Mouse (Mus musculus) CH12.LX (cell line): Measurements from ENCODE around the gene Mtfp1. TPM values are rescaled to one million over a fixed set of nuclear protein-coding genes. Genes with fewer than 3 reads are reported as not detected.
A peak's percentile ranks its signal among the peaks of the same experiment; 100 is the strongest.

Source experiments
- DNase-seq: peaks from one replicate; pipeline ENCODE4 v3.0.0-alpha.2; 2013; ENCODE audit errors: extremely low read depth
- H3K27ac ChIP-seq: 2 replicates; pipeline ENCODE4 v1.5.1; 2012; ENCODE audit warnings: low read depth, mild to moderate bottlenecking, control low read depth, moderate library complexity; ENCODE audit not compliant: insufficient read depth
- H3K27me3 ChIP-seq: replicated peaks from 2 replicates; pipeline ENCODE3; 2012; ENCODE audit warnings: inconsistent platforms
- H3K36me3 ChIP-seq, 2 experiments: replicated peaks in 1 of 2; 2 replicates each; pipeline versions ENCODE3 to v1.6.1; 2012; ENCODE audit warnings: inconsistent platforms in 1 of 2, low read length in 1 of 2, mild to moderate bottlenecking in 1 of 2, mixed read lengths in 1 of 2, moderate library complexity in 1 of 2; ENCODE audit not compliant: control insufficient read depth in 1 of 2, insufficient read depth in 1 of 2
- H3K4me1 ChIP-seq, 2 experiments: 2 replicates each; pipeline ENCODE4 v1.6.1; 2012; ENCODE audit warnings: inconsistent platforms in 1 of 2, moderate library complexity in 1 of 2; ENCODE audit not compliant: insufficient read depth in 2 of 2, control insufficient read depth in 1 of 2
- H3K4me2 ChIP-seq: 2 replicates; pipeline ENCODE4 v1.6.1; 2012; ENCODE audit warnings: low read depth, mild to moderate bottlenecking, control low read depth; ENCODE audit not compliant: poor library complexity, insufficient read depth, severe bottlenecking
- H3K4me3 ChIP-seq, 3 experiments: fragments of 150-350 bp in 1 of 3; sonication (generic) in 1 of 3; replicated peaks in 1 of 3; 2 replicates each; pipeline versions ENCODE3 to v1.5.1; 2011 to 2012; ENCODE audit warnings: low read depth in 2 of 3, low read length in 2 of 3, mild to moderate bottlenecking in 2 of 3, moderate library complexity in 2 of 3, control low read depth in 1 of 3, improper control_type of control experiment in 1 of 3, inconsistent platforms in 1 of 3, mixed read lengths in 1 of 3; ENCODE audit not compliant: poor library complexity in 1 of 3
- H3K79me2 ChIP-seq: replicated peaks from 2 replicates; pipeline ENCODE4 v1.6.1; 2012; ENCODE audit warnings: mild to moderate bottlenecking, moderate library complexity; ENCODE audit not compliant: control insufficient read depth, poor library complexity, insufficient read depth, severe bottlenecking; ENCODE audit errors: extremely low read depth
- H3K9ac ChIP-seq: 2 replicates; pipeline ENCODE4 v1.6.1; 2012; ENCODE audit warnings: low read depth, mild to moderate bottlenecking, control low read depth, moderate library complexity; ENCODE audit not compliant: insufficient read depth
- H3K9me3 ChIP-seq: replicated peaks from 2 replicates; pipeline ENCODE3; 2012; ENCODE audit warnings: low read length, inconsistent platforms, mixed read lengths
- CHD1 ChIP-seq: IDR thresholded peaks from 2 replicates; pipeline ENCODE4 v1.6.1; 2012; ENCODE audit warnings: low read depth, low read length, improper control_type of control experiment, inconsistent platforms
- CHD2 ChIP-seq: IDR thresholded peaks from 2 replicates; pipeline ENCODE4 v1.6.1; 2011; ENCODE audit warnings: low read length, improper control_type of control experiment
- E2F4 ChIP-seq: IDR thresholded peaks from 2 replicates; pipeline ENCODE4 v1.6.1; 2011; ENCODE audit warnings: low read depth, low read length, improper control_type of control experiment; ENCODE audit not compliant: insufficient replicate concordance
- ELF1 ChIP-seq: IDR thresholded peaks from 2 replicates; pipeline ENCODE4 v1.6.1; 2014; ENCODE audit warnings: low read depth, mild to moderate bottlenecking, inconsistent platforms, low read length, improper control_type of control experiment
- EP300 ChIP-seq: IDR thresholded peaks from 2 replicates; pipeline ENCODE4 v1.6.1; 2011; ENCODE audit warnings: low read length, improper control_type of control experiment
- ETS1 ChIP-seq: conservative IDR thresholded peaks from 2 replicates; pipeline ENCODE4 v1.6.1; 2012; ENCODE audit warnings: low read depth, mild to moderate bottlenecking, inconsistent platforms, low read length, improper control_type of control experiment, moderate library complexity
- GABPA ChIP-seq: IDR thresholded peaks from 2 replicates; pipeline ENCODE4 v1.6.1; 2012; ENCODE audit warnings: low read depth, low read length, improper control_type of control experiment, inconsistent platforms; ENCODE audit not compliant: insufficient replicate concordance
- HCFC1 ChIP-seq: IDR thresholded peaks from 2 replicates; pipeline ENCODE4 v1.6.1; 2012; ENCODE audit warnings: low read depth, mild to moderate bottlenecking, inconsistent platforms, low read length, improper control_type of control experiment
- IRF4 ChIP-seq: IDR thresholded peaks from 2 replicates; pipeline ENCODE4 v1.6.1; 2014; ENCODE audit warnings: low read depth, mild to moderate bottlenecking, inconsistent platforms, low read length, improper control_type of control experiment
- JUND ChIP-seq: conservative IDR thresholded peaks from 2 replicates; pipeline ENCODE4 v1.6.1; 2011; ENCODE audit warnings: low read depth, low read length, improper control_type of control experiment
- KAT2A ChIP-seq: IDR thresholded peaks from 2 replicates; pipeline ENCODE4 v1.6.1; 2012; ENCODE audit warnings: low read length, improper control_type of control experiment, inconsistent platforms; ENCODE audit not compliant: insufficient replicate concordance
- MAFK ChIP-seq: IDR thresholded peaks from 2 replicates; pipeline ENCODE4 v1.6.1; 2011; ENCODE audit warnings: low read length, improper control_type of control experiment; ENCODE audit not compliant: insufficient replicate concordance
- MAX ChIP-seq: IDR thresholded peaks from 2 replicates; pipeline ENCODE4 v1.6.1; 2011; ENCODE audit warnings: low read length, improper control_type of control experiment
- MAZ ChIP-seq: IDR thresholded peaks from 2 replicates; pipeline ENCODE4 v1.6.1; 2012; ENCODE audit warnings: low read depth, mild to moderate bottlenecking, inconsistent platforms, low read length, improper control_type of control experiment, moderate library complexity
- MEF2A ChIP-seq: IDR thresholded peaks from 2 replicates; pipeline ENCODE4 v1.6.1; 2014; ENCODE audit warnings: low read depth, mild to moderate bottlenecking, inconsistent platforms, low read length, improper control_type of control experiment, borderline replicate concordance
- MXI1 ChIP-seq: IDR thresholded peaks from 2 replicates; pipeline ENCODE4 v1.6.1; 2011; ENCODE audit warnings: mild to moderate bottlenecking, low read depth, low read length, improper control_type of control experiment
- MYC ChIP-seq: IDR thresholded peaks from 2 replicates; pipeline ENCODE4 v1.6.1; 2011; ENCODE audit warnings: low read depth, mild to moderate bottlenecking, improper control_type of control experiment, low read length
- NELFE ChIP-seq: IDR thresholded peaks from 2 replicates; pipeline ENCODE4 v1.6.1; 2011; ENCODE audit warnings: low read depth, low read length, improper control_type of control experiment
- POLR2A ChIP-seq: IDR thresholded peaks from 2 replicates; pipeline ENCODE4 v1.6.1; 2011; ENCODE audit warnings: low read depth, mild to moderate bottlenecking, improper control_type of control experiment, low read length
- POLR2AphosphoS2 ChIP-seq: IDR thresholded peaks from 2 replicates; pipeline ENCODE4 v1.6.1; 2011; ENCODE audit warnings: low read depth, low read length, improper control_type of control experiment
- RCOR1 ChIP-seq: conservative IDR thresholded peaks from 2 replicates; pipeline ENCODE4 v1.6.1; 2012; ENCODE audit warnings: low read depth, mild to moderate bottlenecking, inconsistent platforms, low read length, improper control_type of control experiment
- SMC3 ChIP-seq: IDR thresholded peaks from 2 replicates; pipeline ENCODE4 v1.6.1; 2011; ENCODE audit warnings: low read depth, low read length, improper control_type of control experiment
- TBP ChIP-seq: conservative IDR thresholded peaks from 2 replicates; pipeline ENCODE4 v1.6.1; 2011; ENCODE audit warnings: low read depth, low read length, improper control_type of control experiment
- TCF12 ChIP-seq: IDR thresholded peaks from 2 replicates; pipeline ENCODE4 v1.6.1; 2014; ENCODE audit warnings: low read depth, mild to moderate bottlenecking, inconsistent platforms, low read length, improper control_type of control experiment
- UBTF ChIP-seq: IDR thresholded peaks from 2 replicates; pipeline ENCODE4 v1.6.1; 2012; ENCODE audit warnings: low read depth, mild to moderate bottlenecking, inconsistent platforms, low read length, improper control_type of control experiment, moderate library complexity
- USF1 ChIP-seq: IDR thresholded peaks from 2 replicates; pipeline ENCODE4 v1.6.1; 2014; ENCODE audit warnings: low read depth, mild to moderate bottlenecking, inconsistent platforms, low read length, improper control_type of control experiment
- ZC3H11A ChIP-seq: IDR thresholded peaks from 2 replicates; pipeline ENCODE4 v1.6.1; 2012; ENCODE audit warnings: low read depth, mild to moderate bottlenecking, inconsistent platforms, low read length, improper control_type of control experiment
- ZKSCAN1 ChIP-seq: IDR thresholded peaks from 2 replicates; pipeline ENCODE4 v1.6.1; 2012; ENCODE audit warnings: low read depth, inconsistent platforms, low read length, improper control_type of control experiment, borderline replicate concordance
- ZMIZ1 ChIP-seq: IDR thresholded peaks from 2 replicates; pipeline ENCODE4 v1.6.1; 2012; ENCODE audit warnings: low read depth, mild to moderate bottlenecking, inconsistent platforms, low read length, improper control_type of control experiment
- dilution Hi-C: fragments of 300-500 bp; cut with MboI; formaldehyde crosslinking; loops from 2 replicates; pipeline ENCODE4 v1.14.3; 2020; ENCODE audit warnings: low sequenced_read_pairs; ENCODE audit not compliant: extremely low pct_unique_long_range_greater_than_20kb, extremely low pct_ligation_motif_present
- in situ Hi-C: fragments of 300-500 bp; cut with MboI; formaldehyde crosslinking; loops from 3 replicates; pipeline ENCODE4 v1.14.3; 2019; ENCODE audit warnings: low sequenced_read_pairs, low pct_ligation_motif_present, low pct_unique_long_range_greater_than_20kb, mixed read lengths
- polyA plus RNA-seq: library from polyadenylated mRNA; unstranded; fragments of >175 nt; gene quantifications from 2 replicates; pipeline ENCODE4 v1.2.1, GENCODE M21; 2012; ENCODE audit warnings: low read depth; ENCODE audit not compliant: insufficient read length
- total RNA-seq, 2 experiments: library from RNA; depleted of rRNA; stranded (reverse); fragments of 300-350 nt in 1 of 2; fragments of >200 nt in 1 of 2; gene quantifications; 2 replicates each; pipeline ENCODE4 v1.2.3; 2012 to 2014

Mtfp1 gene
- total and polyA plus RNA-seq, 3 experiments: 22.1 to 30.0 (median 27.7) TPM

GRCm38 (mm10) chr11:4097091-4097621 is 1.9 kb upstream of the Mtfp1 start:
- in situ Hi-C loops (no loop called here), dilution Hi-C loops (no loop called here)
- Histone ChIP-seq H3K27me3 (no peaks in the 10 kb centered on the region), H3K79me2 (no peaks in the 10 kb centered on the region), H3K4me2 (peak overlapping the region; percentile 62), H3K9ac (peak overlapping the region; percentile 95), H3K4me3 (peak overlapping the region; percentile 54 to 78 (median 67)), H3K36me3 (peaks cover 25 to 55% of the 10 kb centered on the region in 2 experiments), H3K4me1 (peaks cover 11 to 30% of the 10 kb centered on the region in 2 experiments), H3K9me3 (peaks cover under 1% of the 10 kb centered on the region), H3K27ac (peak overlapping the region; percentile 82)
- DNase-seq: peak; percentile 12
- TF ChIP-seq ZC3H11A (no peak), POLR2AphosphoS2 (0 out of 2 replicates have a peak, but pooled peaks have one; percentile 11)

GRCm38 (mm10) chr11:4096054-4096984 is 1.1 kb upstream of the Mtfp1 start:
- peak overlapping the region; percentile 61 to 78 (median 67) for H3K4me3 ChIP-seq
- peaks cover 23 to 55% of the 10 kb centered on the region in 2 experiments for H3K36me3 ChIP-seq
- dilution Hi-C loops (no loop called here), in situ Hi-C loops (no loop called here)
- H3K4me1 ChIP-seq: peaks cover 11 to 30% of the 10 kb centered on the region in 2 experiments
- peak overlapping the region; percentile 95 for H3K9ac ChIP-seq
- peak overlapping the region; percentile 78 for H3K4me2 ChIP-seq
- H3K9me3 ChIP-seq: peaks cover 7% of the 10 kb centered on the region
- no peaks in the 10 kb centered on the region for H3K27me3 ChIP-seq
- no peaks in the 10 kb centered on the region for H3K79me2 ChIP-seq
- DNase-seq: peak; percentile 100
- H3K27ac ChIP-seq: peak overlapping the region; percentile 82
- TF ChIP-seq SMC3 (no peak), E2F4 (0 out of 2 replicates have a peak, but pooled peaks have one; percentile 75), JUND (no peak), GABPA (peak; percentile 87; the same call in 1 of the 2 replicates), ZKSCAN1 (no peak), HCFC1 (peak; percentile 96), MYC (peak; percentile 90), KAT2A (peak; percentile 99), RCOR1 (no peak), ZC3H11A (no peak), UBTF (0 out of 2 replicates have a peak, but pooled peaks have one; percentile 18), IRF4 (peak; percentile 71), MAZ (peak; percentile 92; the same call in 1 of the 2 replicates), CHD2 (peak; percentile 100), TBP (peak; percentile 96), MXI1 (peak; percentile 85), POLR2AphosphoS2 (peak; percentile 98), POLR2A (peak; percentile 99), MEF2A (peak; percentile 79), TCF12 (peak; percentile 95), CHD1 (0 out of 2 replicates have a peak, but pooled peaks have one; percentile 28), NELFE (peak; percentile 96), MAX (peak; percentile 93), ZMIZ1 (peak; percentile 95), ETS1 (no peak; the same call in 1 of the 2 replicates), MAFK (no peak), ELF1 (peak; percentile 89), EP300 (no peak), USF1 (peak; percentile 95)
